Mouse (Mus musculus): ENCODE measurements around the gene Mob3b.
"Not testable (repeated sequence)": the region's sequence is repeated elsewhere in the genome, so short reads cannot be mapped to it uniquely, and the experiment has no call there.

The Mob3b gene

DNA sequence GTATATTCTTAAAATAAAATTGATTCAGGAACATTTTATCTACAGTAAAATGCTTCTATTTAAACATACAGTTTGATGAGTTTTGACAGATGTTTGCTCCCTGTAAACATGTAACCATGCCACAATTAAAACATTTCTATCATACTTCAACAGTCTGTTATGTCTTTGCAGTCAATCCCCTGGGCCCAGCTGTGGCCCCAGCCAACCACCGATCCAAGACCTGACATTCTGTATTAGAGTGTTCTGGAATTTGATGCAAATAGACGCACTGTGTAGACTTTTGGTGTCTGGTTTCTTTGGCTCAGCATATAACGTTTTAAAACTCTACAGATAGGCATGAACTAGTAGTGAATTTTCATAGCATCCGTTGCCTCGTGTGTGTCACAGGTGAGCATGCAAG, 182.5 kb downstream of the Mob3b start:
- in situ Hi-C loops (cut with MseI, MboI) = no loop called here

GRCm38 (mm10) chr4:34967541-34967940, 189.7 kb downstream of the Mob3b start:
- in situ Hi-C loops (cut with MseI, MboI) = no loop called here

- in situ Hi-C loops (cut with MseI, MboI) = no loop called here
Measured at GRCm38 (mm10) chr4:34966336-34966957, 190.8 kb downstream of the Mob3b start.

DNA sequence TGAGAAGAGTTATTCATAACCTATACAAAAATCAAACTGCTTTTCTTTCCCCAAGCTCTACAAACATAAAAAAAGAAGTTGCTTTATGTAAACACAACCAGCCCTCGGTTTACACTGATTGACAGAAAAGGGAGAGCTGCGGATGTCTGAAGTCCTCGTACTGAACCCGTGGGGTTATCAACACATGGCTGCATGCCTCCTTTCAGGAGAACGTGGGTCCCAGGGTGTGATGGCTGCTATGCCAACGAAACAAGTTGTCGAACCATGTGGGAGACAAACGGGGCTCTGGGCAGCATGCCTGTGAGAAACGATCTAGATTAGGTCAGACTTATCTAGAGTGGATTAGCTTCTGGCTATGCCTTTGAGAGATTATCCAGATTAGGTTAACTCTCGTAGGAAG, 192.4 kb downstream of the Mob3b start:
- in situ Hi-C loops (cut with MseI, MboI) = no loop called here

- in situ Hi-C loops (cut with MseI, MboI) = no loop called here
Measured at GRCm38 (mm10) chr4:34963999-34964398, 193.3 kb downstream of the Mob3b start.

- in situ Hi-C loops (cut with MseI, MboI) = no loop called here
Measured at GRCm38 (mm10) chr4:34960781-34961560, 196.3 kb downstream of the Mob3b start.

- in situ Hi-C loops (cut with MseI, MboI) = loop anchor here (5.0 to 10.0 kb wide), 3 partner anchors 195 to 235 kb away; partner anchors contain the start of genes Ifnk (in 1 of the 2) and Mob3b (in 1 of the 2)
Measured at GRCm38 (mm10) chr4:34959477-34959876, 197.8 kb downstream of the Mob3b start.

DNA sequence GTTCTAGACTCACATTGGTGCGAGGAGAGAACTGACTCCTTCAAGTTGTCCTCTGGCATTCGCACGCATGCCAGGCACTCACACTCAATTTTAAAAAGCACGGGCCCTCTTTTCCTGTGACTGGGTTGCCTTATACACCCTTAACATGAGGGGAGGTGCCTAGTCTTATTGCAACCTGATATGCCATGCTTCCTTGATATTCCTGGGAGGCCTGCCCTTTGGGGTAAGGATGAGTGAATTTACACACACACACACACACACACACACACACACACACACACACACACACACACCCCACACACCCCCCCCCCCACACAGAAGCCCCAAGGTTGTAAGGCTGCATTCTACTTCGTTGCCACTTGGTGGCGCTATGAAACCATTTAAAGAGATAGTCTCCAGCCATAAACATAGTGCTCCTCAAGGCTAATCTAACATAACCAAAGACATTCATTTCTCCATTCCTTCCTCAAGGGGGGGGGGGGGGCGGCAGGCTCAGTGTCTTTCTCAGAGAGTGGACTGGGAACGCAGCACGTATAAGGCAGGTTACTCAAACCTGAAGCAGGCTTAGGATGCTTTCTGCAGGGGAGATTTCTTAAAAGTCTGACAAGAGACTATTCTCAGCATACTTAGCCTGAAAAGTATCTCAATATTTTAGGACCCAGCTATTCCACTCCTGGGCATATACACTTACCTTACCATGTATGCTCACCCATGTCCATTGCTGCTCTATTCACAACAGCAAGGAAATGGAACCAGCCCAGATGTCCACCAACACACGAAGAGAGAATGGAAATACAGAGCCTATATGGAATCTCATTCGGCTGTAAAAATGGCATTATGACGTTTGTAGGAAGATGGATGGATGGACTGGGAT, 198.9 kb downstream of the Mob3b start:
- in situ Hi-C loops (cut with MseI, MboI) = loop anchor here (5.0 to 10.0 kb wide), 3 partner anchors 196 to 236 kb away; partner anchors contain the start of genes Ifnk (in 1 of the 2) and Mob3b (in 1 of the 2)

GRCm38 (mm10) chr4:34953716-34954115, 203.6 kb downstream of the Mob3b start:
- in situ Hi-C loops (cut with MseI, MboI) = loop anchor here (10.0 kb wide), 2 partner anchors 201 to 241 kb away; partner anchors contain the start of genes Ifnk (in 1 of the 2) and Mob3b (in 1 of the 2)

GRCm38 (mm10) chr4:34947181-34947580, 210.1 kb downstream of the Mob3b start:
- in situ Hi-C loops (cut with MseI, MboI) = no loop called here

- in situ Hi-C loops (cut with MseI, MboI) = no loop called here
Measured at GRCm38 (mm10) chr4:34941046-34941445, 216.2 kb downstream of the Mob3b start.

- in situ Hi-C loops (cut with MseI, MboI) = not testable (repeated sequence)
Measured at GRCm38 (mm10) chr4:34928386-34928785, 228.9 kb downstream of the Mob3b start.

GRCm38 (mm10) chr4:34922177-34922870, 235.0 kb downstream of the Mob3b start:
- in situ Hi-C loops (cut with MseI, MboI) = no loop called here

GRCm38 (mm10) chr4:34917400-34917799, 239.9 kb downstream of the Mob3b start:
- in situ Hi-C loops (cut with MseI, MboI) = no loop called here

- in situ Hi-C loops (cut with MseI, MboI) = no loop called here
Measured at GRCm38 (mm10) chr4:34912171-34912570, 245.1 kb downstream of the Mob3b start.

GRCm38 (mm10) chr4:34911401-34911800, 245.9 kb downstream of the Mob3b start:
- in situ Hi-C loops (cut with MseI, MboI) = no loop called here

- in situ Hi-C loops (cut with MseI, MboI) = no loop called here
Measured at GRCm38 (mm10) chr4:34908127-34908526, 249.2 kb downstream of the Mob3b start.

- in situ Hi-C loops (cut with MseI, MboI) = no loop called here
Measured at GRCm38 (mm10) chr4:34907026-34907425, 250.3 kb downstream of the Mob3b start.

GRCm38 (mm10) chr4:34906151-34906550, 251.1 kb downstream of the Mob3b start:
- in situ Hi-C loops (cut with MseI, MboI) = no loop called here

- in situ Hi-C loops (cut with MseI, MboI) = no loop called here
Measured at GRCm38 (mm10) chr4:34905396-34905795, 251.9 kb downstream of the Mob3b start.

DNA sequence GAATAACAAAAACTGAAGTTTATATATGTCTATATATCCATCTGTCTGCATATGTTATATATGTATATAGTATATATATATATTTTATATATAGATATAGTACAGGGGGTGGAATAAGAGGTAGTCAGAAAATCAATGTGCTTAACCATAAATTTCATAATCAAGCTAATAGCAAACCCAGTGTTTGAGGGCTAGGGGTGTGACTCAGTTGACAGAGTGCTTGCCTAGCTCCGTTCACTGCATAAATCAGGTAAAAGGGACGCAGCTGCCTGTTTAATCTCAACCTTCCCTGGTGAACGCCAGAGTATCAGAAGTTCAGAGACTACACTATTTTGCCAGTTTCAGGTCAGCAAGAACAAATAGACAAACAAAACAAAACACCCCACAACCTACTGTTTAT, 255.7 kb downstream of the Mob3b start:
- in situ Hi-C loops (cut with MseI, MboI) = not testable (repeated sequence)

Data from mouse trophoblast stem cell (cell line).